Mouse (Mus musculus) WW6 (cell line): Measurements from ENCODE around the gene Pgghg.
"Not testable (repeated sequence)": the region's sequence is repeated elsewhere in the genome, so short reads cannot be mapped to it uniquely, and the experiment has no call there.

Experiments
- DNase-seq: peaks from one replicate; pipeline ENCODE4 v3.0.0-alpha.2; 2013; ENCODE audit warnings: low read depth, low spot score

Pgghg gene

DNA sequence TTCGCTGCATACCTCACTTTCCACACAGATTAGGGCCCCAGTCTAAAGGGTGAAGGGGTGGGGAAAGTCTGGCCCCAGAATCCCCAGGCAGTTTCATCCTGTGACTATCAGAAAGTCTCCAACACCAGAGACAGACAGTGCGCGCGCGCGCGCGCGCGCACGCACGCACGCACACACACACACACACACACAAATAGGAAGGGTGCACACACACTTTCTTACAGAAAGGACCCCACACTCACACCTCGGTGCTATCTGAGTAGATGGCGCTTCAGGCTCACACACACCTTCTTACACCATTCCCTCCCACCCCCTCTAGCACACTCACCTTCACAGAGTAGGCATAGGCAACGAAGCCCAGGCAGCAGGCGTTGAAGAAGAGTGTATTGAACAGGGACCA lies 14.2 kb downstream of the Pgghg start:
- no peak for DNase-seq

DNA sequence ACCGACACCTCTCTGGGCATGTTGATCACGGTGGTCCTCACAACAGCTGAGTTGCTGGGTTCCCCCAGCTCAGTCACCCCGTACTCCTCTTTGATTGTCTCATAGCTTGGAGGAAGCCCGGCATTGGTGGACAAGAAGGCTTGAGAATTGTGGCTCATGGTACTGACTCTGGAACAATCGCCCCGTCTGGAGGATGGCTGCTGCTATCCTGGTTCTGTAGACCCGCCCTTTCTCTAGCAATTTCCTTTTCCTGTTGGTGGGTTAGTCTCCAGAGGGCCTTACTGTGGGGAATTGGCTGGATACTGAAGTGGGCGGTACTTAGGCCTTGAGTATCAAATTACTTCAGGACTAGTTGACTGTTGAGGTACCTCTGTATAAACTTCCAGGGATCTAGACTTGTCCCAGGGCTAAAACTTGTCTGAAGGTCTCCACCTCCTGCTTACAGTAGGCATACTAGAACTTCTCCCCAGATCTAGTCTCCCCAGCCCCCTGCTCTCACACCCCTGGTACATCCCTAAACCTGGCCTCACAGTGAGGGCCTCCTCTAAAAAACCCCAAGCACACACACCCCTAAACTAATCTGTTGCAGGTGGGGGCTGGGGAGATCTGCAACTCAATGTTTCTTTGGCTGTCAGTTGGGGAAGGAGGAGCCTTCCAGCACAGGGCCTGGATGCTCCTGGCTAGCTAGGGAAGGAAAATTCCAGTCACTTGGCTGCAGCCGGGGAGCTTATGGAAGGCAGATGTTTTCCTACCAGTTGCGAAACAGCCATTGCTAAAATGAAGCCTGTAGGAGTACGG lies 14.8 kb downstream of the Pgghg start, which contains the start of the genes Gm45717 and Ifitm2:
Gene Gm45717 (minus strand): TSS at position 180 of the 798 bp plus-strand sequence.
Gene Ifitm2 (minus strand): TSS at position 230 of the 798 bp plus-strand sequence.
- peak; percentile 76 for DNase-seq

- DNase-seq: no peak
These were observed 15.3 kb downstream of the Pgghg start for GRCm38 (mm10) chr7:140956556-140956869.

DNA sequence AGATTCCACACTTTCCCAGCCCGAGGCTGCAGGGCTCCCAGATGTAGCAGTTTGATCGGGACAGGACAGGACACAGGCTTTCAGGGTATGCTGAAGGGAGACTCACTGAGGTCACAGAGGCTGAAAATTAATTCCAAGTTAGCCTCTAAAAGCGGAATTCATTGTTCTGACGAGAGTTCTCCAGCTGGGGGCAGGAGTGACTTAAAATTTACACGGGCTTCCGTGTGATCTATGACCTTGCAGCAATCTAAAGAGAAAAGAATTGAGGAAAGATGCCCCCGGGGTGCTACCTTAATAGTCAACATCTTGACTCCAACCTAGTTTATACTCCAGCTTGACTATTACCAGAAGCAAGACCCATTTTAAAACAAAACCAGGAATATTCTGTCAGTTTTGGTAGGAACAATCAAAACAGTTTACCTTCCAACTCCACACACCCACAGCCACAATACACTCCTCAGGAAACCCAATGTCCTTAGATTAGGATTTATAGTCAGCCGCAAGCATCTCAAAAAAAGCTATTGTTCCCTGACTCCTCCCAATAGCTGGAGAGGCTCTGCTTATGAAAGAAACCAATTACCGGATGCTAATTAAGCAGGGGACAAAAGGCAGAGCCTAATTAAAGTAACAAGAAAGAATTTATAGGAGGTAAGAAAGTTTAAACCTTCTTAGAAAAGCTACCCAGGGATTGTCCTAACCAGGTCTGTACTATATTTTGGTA lies 18.1 kb downstream of the Pgghg start:
- DNase-seq: peak; percentile 75

- DNase-seq: no peak
These were observed 18.8 kb downstream of the Pgghg start for GRCm38 (mm10) chr7:140960026-140960425.

DNA sequence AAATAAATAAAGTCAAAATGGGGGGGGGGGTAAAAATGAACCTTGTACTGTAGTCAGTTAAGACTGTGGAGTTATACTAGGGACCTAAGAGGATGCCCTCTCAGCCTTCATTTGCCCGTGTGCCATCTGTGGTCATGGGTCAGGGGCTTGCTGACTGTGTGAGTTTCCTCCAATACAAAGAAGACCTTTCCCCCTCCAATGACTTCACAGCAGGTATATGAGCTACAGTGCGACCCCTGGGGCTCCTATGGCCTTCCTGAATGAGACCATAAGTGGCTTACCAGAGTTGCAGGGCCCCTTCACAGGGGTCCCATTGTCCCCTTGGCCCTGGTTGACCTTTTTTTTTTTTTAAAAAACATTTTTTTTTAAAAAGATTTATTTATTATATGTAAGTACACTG lies 20.2 kb downstream of the Pgghg start:
- DNase-seq: no peak

DNA sequence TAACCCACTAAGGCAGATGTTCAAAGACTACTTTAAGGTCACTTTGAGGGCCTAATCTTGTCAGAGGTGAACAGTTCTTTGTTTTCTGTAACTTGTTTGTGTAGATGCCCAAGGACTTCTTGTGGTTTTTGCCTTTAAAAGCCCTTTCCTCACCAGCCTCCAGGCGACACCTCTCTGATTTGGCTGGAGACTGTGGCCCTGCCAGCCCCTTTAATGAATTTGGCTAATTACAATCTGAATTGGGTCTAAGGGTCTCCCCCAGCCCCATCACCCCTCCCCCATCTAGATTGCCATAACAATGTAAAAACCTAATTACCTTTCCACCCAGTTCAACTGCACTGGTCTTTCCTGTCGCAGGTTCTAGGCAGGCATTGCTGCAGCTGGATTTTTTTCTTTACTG lies 21.5 kb downstream of the Pgghg start:
- no peak for DNase-seq

GRCm38 (mm10) chr7:140966921-140967320 lies 25.7 kb downstream of the Pgghg start, which contains the start of gene Ifitm1:
TSS of gene Ifitm1 (plus strand) at chr7:140967221.
- no peak for DNase-seq

DNA sequence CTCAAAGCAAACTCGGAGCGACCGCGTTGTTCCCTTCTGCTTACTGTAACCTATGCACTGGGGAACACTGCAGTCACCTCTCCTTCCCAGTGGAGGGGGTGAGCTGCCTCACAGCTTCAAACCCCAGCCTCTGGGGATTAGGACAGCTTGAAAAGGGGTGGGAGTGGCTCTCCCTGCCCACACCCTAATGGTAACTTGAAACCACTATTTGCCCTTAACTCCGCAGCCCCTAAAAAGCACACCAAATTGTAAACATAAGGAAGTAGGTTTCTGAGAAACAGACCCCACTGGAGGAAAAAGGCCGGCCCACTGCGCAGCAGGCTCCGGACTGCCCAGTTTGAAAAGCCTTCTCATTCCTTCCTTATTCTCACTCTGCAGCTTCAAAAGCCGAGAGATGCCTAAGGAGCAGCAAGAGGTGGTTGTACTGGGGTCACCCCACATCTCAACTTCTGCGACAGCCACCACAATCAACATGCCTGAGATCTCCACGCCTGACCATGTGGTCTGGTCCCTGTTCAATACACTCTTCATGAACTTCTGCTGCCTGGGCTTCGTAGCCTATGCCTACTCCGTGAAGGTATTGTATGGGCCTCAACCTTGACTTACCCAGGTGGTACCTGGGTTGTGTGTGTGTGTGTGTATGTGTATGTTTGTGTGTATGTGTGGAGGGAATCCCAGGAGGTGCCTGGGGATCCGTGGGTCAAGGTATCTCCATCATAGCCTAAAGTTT lies 26.8 kb downstream of the Pgghg start:
- DNase-seq: peak; percentile 65

- DNase-seq: not testable (repeated sequence)
These were observed 27.5 kb downstream of the Pgghg start for GRCm38 (mm10) chr7:140968710-140969109.

DNA sequence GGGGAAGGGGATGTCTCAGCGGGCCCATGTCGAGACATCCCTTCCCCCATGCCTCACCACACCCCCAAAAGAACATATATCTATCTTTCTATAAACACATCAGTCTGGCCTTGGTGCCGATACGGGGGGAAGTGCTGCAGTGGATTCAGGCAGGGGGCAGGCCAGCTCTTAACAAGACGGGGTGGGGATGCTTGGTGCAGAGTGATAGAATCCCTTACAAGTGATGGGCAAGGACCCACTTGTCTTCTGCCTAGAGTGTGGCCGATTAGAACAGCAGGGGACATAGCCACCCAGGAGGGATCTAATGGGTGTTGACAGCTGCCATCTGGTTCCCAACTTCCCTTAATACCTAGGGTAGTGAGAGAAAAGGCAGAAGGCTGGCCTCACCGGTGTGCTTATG lies 29.7 kb downstream of the Pgghg start:
- DNase-seq: no peak

DNA sequence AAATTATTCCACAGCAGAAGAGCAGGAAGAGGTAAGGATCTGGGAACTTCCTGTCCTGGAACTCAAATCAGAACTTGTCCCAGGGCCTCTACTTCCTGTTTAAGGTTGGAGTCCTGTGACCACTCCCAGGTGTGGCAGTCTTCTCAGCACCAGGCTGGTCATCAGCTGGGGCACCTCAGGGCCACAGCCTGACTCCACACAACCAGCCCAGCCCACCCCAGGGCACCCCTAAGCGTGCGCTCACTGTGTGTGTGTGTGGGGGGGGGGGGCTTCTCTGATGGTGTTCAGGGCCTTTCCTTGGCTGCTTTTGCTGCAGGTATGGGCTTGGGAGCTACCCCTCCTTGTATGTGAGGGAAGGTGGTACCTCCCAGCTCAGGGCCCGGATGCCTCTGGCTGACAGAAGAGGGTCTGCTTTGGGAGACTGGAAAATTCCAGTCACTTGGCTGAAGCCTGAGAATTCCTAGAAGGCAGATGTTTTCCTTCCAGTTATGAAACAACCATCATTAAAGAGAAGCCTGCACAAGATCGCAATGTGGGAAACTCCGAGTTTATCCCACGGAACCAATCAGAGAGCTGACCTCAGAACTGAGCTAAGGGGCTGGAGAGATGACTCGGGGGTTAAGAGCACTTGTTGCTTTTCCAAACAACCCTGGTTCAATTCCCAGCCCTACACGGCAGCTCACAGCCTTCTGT lies 30.4 kb downstream of the Pgghg start:
- no peak for DNase-seq

DNA sequence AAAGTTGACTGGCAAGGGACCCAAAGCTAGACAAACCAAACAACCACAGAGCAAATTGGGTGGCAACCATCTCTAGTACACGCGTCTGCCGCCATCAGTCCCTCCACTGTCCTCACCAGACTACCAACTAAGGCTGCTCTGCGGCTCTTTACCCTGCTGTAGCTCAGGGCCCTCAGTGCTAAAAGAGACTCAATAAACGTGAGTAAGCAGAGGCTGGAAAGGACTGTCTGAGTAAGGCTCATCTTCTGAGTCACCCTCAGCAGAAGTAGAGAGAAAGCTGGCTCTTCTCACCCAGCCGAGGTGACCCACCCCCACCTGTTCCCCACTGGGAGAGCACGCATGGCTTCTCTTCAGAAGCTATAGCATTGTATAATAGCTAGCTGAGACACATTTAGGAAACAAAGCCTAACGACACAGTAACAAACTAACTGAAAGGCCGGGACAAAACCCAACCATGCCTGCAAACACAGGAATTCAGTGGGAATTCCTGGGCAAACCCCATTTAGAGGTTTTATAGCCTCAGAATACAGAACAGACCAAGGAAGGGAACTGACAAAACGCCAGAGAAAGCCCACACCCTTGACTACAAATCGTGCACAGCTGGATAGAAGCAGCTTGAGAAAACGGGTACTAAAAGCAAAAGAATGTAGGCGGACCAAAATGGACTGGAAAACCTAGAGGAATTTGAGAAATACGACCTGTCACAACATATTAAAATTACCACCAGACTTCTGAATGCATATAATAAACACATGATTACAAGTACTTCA lies 32.4 kb downstream of the Pgghg start:
- no peak for DNase-seq

GRCm38 (mm10) chr7:140974940-140975339 lies 33.7 kb downstream of the Pgghg start:
- no peak for DNase-seq

DNA sequence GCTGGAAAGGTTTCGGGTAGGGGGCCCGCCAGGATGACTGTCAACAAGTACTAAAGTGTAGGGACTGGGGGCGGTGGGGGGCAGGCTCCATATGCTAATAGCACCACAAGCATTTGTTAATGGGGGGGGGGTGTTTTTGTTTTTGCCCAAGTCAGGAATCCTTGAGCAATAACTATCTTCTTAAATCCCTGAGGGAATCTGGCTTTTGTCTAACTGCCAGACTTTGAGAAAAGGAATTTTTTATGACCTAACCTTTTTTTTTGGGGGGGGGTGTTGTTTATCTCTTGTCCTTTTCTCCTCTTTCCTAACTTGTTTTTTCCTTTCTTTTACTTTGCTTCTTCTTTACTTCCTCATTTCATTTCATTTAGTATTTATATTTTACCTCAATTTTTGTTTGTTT lies 34.3 kb downstream of the Pgghg start:
- no peak for DNase-seq

DNA sequence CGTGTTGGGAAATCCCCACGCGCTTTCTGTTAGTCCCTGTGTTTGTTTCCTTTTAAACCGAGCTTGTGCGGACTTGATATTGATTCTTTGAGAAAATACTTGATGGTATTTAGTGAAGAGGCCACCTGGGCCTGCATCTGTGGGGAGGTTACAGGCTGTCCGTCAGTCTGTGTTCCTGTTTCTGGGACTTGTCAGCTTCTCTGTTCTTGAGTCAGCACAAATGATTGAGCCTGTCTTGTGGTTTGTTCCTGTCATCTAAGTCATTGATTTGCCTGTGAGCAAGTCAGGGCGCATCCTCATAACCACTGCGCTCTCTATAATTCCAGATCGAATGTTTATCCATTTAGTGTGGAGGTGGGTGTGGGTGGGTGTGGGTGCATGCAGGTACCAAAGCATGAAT lies 35.5 kb downstream of the Pgghg start:
- not testable (repeated sequence) for DNase-seq

- DNase-seq: no peak
These were observed 40.5 kb downstream of the Pgghg start for GRCm38 (mm10) chr7:140981704-140982103.

- no peak for DNase-seq
These were observed 41.8 kb downstream of the Pgghg start for GRCm38 (mm10) chr7:140982971-140983370.

- no peak for DNase-seq
These were observed 46.3 kb downstream of the Pgghg start for GRCm38 (mm10) chr7:140987182-140988138.

- no peak for DNase-seq
These were observed 47.8 kb downstream of the Pgghg start for GRCm38 (mm10) chr7:140989022-140989421.
